Mouse (Mus musculus) CD4-positive, CD25-positive, alpha-beta regulatory T cell, adult 2 months (primary cell): ENCODE measurements around the gene Adamtsl5.
"Not testable (repeated sequence)": the region's sequence is repeated elsewhere in the genome, so short reads cannot be mapped to it uniquely, and the experiment has no call there.

Source experiments
- DNase-seq: peaks from one replicate; pipeline ENCODE4 v3.0.0-alpha.2; 2012; ENCODE audit warnings: low read depth, low spot score

Gene Adamtsl5

DNA sequence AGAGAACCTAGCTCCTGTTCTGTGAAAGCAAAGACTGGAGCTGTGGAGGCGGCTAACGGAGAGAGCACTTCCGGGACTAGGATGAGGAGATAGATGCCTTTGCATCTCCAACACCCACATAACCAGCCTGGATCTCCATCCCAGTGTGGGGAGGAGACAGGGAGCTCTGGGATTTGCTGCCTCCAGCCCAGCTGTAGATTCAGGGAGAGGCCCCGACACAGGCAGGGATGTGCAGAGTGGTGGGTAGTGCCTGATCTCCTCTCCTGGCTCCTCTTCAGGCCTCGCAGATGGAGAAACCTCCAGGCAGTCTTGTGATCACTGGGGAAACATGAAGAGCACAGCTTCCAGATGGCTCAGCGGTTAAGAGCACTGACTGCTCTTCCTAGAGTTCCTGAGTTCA is 24.5 kb upstream of the Adamtsl5 start:
- DNase-seq = no peak

GRCm38 (mm10) chr10:80371983-80372382 is 23.8 kb upstream of the Adamtsl5 start:
- no peak for DNase-seq

DNA sequence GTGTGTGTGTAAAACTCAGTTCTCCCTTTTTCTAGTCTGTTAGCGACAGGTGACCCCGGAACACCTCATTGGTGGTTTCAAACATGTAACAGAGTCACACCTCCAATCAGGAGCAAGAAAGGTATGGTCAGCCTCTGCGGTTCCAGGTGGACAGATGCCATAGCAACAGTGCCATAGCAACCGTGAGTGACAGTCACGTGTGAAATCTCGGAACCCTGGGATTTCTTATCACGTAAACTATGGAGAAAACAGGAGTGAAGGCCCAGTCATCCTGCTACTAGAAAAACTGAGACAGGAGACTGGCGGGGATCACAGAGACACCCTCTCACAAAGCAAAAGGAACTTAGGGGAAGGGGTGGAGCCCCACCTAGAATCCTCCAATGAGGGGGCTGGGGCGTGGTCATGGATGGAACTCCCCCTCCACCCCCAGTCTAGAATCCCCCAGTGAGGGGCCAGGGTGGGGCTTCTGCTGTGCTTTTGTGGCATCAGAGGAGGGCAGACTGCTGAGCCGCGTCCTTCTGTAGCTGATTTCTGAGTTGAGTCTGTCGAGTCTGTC is 23.3 kb upstream of the Adamtsl5 start:
- peak; percentile 61 for DNase-seq

DNA sequence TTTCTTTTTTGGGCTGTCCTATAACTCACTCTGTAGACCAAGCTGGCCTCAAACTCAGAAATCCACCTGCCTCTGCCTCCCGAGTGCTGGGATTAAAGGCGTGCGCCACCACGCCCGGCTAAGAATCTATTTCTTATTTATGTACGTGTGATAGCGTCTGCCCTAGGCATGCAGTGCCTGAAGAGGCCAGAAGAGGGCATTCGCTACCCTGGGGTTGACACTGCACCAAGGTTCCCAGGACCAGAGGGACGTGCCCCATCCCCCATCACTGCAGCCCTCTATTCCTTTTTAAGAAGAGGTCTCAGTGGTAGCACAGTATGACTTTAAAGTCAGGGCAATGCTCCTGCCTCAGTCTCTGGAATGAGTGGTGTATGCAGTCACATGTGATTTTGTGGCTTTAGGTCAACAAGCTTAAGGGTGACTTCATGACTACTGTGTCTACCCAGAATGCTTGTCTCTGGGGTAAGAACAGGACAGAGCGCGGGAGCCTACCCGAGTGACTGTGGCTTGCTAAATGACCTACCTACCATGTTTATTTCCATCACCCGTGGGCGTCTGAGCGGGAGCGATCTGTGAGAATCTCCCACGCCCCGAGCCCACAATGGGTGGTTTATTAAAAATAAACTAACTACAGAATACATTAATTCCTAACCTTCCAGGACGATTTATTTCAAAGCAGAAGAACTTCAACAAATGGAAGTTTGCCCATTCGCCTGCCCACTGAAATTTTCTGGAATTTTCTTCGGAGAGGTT is 22.0 kb upstream of the Adamtsl5 start:
- peak; percentile 58 for DNase-seq

DNA sequence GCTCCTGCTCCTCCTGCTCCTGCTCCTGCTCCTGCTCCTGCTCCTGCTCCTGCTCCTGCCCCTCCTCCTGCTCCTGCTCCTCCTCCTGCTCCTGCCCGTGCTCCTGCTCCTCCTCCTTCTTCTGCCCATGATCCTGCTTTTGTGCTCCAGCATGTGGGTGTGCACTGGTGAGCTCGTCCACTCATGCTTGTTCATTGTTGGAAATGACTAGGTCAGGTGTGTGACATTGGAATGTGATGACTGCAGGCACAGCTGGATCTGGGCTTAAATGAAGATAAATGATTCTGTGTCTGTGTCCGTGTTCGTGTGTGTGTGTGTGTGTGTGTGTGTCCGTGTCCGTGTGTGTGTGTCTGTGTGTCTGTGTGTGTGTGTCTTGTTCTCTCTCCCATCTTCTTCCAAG is 20.2 kb upstream of the Adamtsl5 start:
- peak; percentile 37 for DNase-seq

DNA sequence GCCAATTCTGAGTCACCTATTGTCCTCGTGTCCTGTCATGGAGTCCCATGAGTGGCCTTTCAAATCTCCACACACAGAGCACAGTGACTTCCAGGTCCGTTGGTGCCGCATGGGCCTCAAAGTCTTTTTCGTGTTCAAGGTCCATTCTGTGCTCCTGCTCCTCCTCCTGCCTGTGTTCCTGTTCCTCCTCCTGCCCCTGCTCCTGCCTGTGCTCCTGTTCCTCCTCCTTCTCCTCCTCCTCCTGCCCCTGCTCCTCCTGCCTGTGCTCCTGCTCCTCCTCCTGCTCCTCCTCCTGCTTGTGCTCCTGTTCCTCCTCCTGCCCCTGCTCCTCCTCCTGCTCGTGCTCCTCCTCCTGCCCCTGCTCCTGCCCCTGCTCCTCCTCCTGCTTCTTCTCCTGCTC is 19.7 kb upstream of the Adamtsl5 start:
- DNase-seq = peak; percentile 47

DNA sequence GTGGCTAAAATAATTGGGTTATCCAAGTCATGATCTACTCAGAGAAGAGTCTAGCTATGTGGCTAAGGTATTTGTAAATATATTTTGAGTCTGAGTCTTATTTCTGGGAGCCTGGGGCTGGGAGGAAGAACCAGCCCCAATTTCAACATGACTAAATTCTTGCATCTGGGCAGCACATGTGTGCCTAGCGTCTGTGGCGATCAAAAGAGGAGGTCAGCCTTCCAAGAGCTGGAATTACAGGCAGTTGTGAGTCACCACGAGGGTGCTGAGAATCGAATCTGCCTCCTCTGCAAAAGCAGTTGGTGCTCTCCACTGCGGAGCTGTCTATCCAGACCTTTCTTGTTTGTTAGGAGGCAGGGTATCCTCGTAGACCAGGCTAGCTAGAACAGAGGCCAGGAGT is 17.5 kb upstream of the Adamtsl5 start:
- no peak for DNase-seq

DNA sequence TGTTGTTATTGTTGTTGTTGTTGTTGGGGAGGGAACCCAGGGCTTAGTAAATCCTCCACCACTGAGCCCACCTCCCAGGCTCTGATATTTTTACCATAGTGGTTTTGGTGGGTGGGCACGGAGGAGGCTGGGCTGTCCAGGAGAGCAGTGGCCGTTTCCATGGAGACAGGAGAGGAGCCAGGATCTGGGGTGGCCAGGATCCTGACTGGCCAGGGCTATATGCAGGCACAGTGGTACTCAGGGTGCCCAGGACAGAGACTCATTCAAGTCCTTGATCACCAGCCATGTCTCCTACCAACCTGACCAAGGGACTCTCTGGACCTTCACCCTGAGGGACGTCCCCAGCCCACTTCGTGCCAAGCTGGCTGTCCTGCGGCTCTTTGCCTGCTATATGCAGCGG is 15.5 kb upstream of the Adamtsl5 start:
- no peak for DNase-seq

- no peak for DNase-seq
Observed at GRCm38 (mm10) chr10:80357994-80358639, 9.9 kb upstream of the Adamtsl5 start.

GRCm38 (mm10) chr10:80357336-80357735 is 9.1 kb upstream of the Adamtsl5 start:
- no peak for DNase-seq

- DNase-seq = no peak
Observed at GRCm38 (mm10) chr10:80356737-80357136, 8.5 kb upstream of the Adamtsl5 start.

DNA sequence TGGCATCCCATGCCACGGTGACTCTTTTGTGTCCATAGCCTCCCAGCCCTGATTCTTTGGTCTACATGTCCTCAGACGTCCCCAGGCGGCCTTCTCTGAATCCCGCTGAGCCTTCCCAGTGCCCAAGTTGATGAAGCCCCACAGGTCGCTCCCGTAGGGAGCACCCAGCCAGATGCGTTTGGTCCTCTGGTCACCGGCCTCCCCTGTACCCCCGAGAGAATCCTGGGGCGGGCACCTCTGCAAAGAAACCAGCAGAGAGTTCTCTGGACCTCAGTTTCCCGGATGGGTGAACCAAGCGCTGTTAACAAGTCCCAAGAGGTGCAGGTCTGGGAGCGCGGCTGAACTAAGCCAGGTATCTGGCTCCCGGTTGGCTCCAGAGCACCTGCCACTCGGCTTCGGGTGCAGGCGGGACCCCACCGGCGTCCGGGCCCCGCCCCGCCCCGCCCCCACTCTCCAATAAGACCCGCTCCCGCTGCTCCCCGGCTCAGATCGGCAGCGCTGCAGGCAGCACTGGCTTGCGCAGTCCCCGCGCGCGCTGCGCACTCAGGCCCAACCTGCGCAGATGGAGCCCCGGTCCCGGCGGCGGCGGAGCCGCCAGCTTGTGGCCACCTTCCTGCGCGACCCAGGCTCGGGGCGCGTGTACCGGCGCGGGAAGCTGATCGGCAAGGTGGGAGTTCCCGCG is 7.9 kb upstream of the Adamtsl5 start, which contains the start of gene Plk5:
Plk5 (plus strand) TSS at position 459 of the 682 bp plus-strand sequence.
- no peak for DNase-seq

DNA sequence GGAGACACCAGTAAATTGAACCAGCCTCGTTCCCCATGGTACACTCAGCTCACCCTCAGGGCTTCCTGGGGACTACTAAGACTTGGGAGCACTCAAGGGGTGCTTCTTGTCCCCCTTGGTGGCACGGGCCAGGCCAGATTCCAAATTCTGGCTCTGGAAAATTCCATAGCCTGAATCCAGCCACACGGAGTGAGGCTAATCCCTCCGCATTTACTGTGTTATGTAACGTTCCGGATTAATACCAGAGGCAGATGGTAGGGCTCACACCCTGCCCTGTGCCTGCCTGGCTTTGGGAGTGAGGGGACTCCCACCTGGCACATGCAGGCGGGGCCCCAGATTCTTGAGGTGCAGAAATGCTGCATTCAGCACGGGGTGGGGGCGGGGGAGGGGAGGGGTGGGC is 7.2 kb upstream of the Adamtsl5 start:
- DNase-seq = no peak

- DNase-seq = no peak
Observed at GRCm38 (mm10) chr10:80352727-80353126, 4.5 kb upstream of the Adamtsl5 start.

GRCm38 (mm10) chr10:80351896-80352295 is 3.7 kb upstream of the Adamtsl5 start:
- no peak for DNase-seq

- peak; percentile 90 for DNase-seq
Observed at GRCm38 (mm10) chr10:80350292-80350691, 2.1 kb upstream of the Adamtsl5 start.

DNA sequence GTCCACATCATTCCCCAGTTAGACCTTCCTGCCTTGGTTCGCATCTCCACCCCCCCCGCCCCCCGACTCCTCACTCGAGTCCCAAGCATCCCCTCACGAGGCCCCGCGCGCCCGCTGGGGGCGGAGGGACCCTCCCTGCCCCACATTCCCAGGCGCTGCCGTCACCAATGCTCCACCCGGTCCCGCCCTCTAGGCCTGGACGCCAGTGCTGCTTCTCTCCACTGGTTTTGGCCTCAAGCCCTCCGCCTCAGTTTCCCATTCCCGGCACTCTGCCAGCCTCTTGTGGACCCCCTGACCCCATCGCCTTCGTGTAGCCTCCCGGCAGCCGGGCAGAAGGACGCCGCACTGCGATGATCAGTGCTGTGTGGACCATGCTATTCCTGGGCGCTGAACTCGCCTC is 769 bp upstream of the Adamtsl5 start:
- DNase-seq = no peak

- no peak for DNase-seq
Observed at GRCm38 (mm10) chr10:80347514-80347967, 671 bp downstream of the Adamtsl5 start.

DNA sequence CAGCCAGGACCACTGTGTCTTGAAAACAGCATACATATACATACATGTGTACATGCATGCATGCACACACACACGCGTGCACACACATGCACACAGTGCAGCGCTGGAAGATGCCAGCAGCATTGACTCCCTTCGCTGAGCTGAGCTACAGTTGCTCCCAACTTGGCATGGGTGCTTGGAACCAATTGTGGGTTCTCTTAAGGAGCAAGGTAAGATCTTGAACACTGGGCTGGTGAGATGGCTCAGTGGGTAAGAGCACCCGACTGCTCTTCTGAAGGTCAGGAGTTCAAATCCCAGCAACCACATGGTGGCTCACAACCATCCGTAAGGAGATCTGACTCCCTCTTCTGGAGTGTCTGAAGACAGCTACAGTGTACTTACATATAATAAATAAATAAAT is 2.3 kb downstream of the Adamtsl5 start:
- DNase-seq = not testable (repeated sequence)

DNA sequence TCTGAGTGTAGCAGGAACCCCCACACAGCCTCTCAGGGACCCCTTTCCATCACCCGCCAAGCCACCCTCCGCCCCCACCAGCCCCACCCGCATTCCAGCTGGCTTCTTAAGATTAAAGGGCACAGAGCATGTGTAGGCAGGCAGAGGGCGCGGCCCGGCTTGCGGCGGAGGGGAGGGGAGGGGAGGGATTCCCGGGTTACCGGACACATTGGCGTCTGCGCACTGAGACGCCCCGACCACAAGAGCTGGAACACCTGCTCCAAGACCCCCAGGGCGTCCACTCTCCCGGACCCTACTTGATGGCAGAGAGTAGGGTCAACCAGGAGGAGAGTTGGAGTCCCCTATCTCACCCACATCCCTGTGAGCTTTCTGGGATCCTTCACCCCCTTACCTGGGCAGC is 3.1 kb downstream of the Adamtsl5 start:
- peak; percentile 55 for DNase-seq

GRCm38 (mm10) chr10:80344131-80344661 is 4.0 kb downstream of the Adamtsl5 start:
- DNase-seq = no peak

GRCm38 (mm10) chr10:80343425-80343895 is 4.8 kb downstream of the Adamtsl5 start:
- DNase-seq = no peak
